Mouse (Mus musculus) spleen, embryonic (tissue): ENCODE results near the gene Ufd1.

Experiments used
- CTCF ChIA-PET: fragments of 350-600 bp; sonication (Branson Sonifier 250); formaldehyde crosslinking; loops from one replicate; lab custom pipeline; 2022; lab: Charles Lee

The Ufd1 gene

GRCm38 (mm10) chr16:18884044-18884443 lies 72.5 kb downstream of the Ufd1 start:
- CTCF ChIA-PET, result no interaction called here
